In the genomic region with DNA sequence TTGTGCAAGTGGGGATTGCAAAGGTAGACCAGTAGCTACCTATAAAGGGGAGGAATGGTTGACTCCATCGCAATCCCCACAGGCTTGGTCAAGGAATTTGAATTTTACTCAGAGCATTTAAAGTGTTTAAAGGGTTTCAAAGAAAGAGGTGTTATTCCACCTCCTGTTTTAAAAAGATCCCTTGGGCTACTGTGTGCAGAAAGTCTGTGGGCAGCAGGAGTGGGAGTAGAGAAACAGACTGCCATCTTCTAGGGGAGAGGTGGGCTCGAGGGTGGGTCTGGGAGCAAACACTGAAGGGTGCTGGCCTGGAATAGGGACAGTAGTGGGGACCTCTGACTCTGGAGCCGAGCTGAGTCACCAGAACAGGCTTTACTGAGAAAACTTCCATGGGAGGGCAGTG, we compare ENCODE assay signal across 32 mouse cellular contexts. TPM values are rescaled to one million over a fixed set of nuclear protein-coding genes. Genes with fewer than 3 reads are reported as not detected.
"Had no signal": no experiment of that assay in that cellular context is flagged by ENCODE, and none has a peak within 500 bp of the region (broad histone marks: within the 10 kb centered on the region; RNA-seq: fewer than 3 reads in every experiment).

No protein-coding gene starts in this region.

- DNase-seq: liver; liver, embryonic 13.5 days; liver, postnatal 0 days; lung, adult 18-20 months; lung, adult 2 months; lung, embryonic 14.5 days; lung, postnatal 10 days; lung, postnatal 14 days; lung, postnatal 36 days; midbrain, embryonic 14.5 days had no signal

- H3K4me3 ChIP-seq: limb, embryonic 10.5 days; limb, embryonic 12.5 days; limb, embryonic 13.5 days; limb, embryonic 15.5 days; liver, embryonic 12.5 days; liver, embryonic 13.5 days; liver, embryonic 15.5 days; lung, embryonic 15.5 days; megakaryocyte, embryonic 14.5 days; midbrain, embryonic 10.5 days; midbrain, embryonic 12.5 days; midbrain, embryonic 13.5 days; midbrain, embryonic 15.5 days; myocyte; neural tube, embryonic 12.5 days had no signal

- H3K27ac ChIP-seq: limb, embryonic 10.5 days; limb, embryonic 12.5 days; limb, embryonic 13.5 days; limb, embryonic 15.5 days; liver, embryonic 12.5 days; liver, embryonic 13.5 days; liver, embryonic 14.5 days; liver, embryonic 15.5 days; lung, embryonic 15.5 days; macrophage; midbrain, embryonic 10.5 days; midbrain, embryonic 12.5 days; midbrain, embryonic 13.5 days; midbrain, embryonic 15.5 days; neural tube, embryonic 12.5 days had no signal

- ATAC-seq: liver, embryonic 12.5 days; liver, postnatal 0 days; lung, postnatal 0 days; midbrain, embryonic 13.5 days; midbrain, embryonic 15.5 days; midbrain, embryonic 16.5 days had no signal

RNA-seq across cellular contexts. Expression of gene Sptbn2, which starts 22.1 kb away (rescaled TPM):
- total RNA-seq: megakaryocyte progenitor cell, adult 5-6 weeks; megakaryocyte, adult 5-6 weeks; megakaryocyte-erythroid progenitor cell, adult 5-6 weeks; monocyte, adult 5-6 weeks had no signal

RNA-seq across cellular contexts. Expression of gene Gm960, which starts 34.6 kb away (rescaled TPM):
- total RNA-seq: megakaryocyte progenitor cell, adult 5-6 weeks; megakaryocyte, adult 5-6 weeks; monocyte, adult 5-6 weeks had no signal
